Mouse (Mus musculus): ENCODE results near the gene Zfp988. TPM values are rescaled to one million over a fixed set of nuclear protein-coding genes. Genes with fewer than 3 reads are reported as not detected.

Zfp988 gene
- 0.29 TPM for polyA plus RNA-seq (2014; fragmentation: Illumina TruSeq; extraction: RNeasy Lipid Tissue Mini Kit (QIAGEN cat#74804); ENCODE audit: low read depth, low replicate concordance)

DNA sequence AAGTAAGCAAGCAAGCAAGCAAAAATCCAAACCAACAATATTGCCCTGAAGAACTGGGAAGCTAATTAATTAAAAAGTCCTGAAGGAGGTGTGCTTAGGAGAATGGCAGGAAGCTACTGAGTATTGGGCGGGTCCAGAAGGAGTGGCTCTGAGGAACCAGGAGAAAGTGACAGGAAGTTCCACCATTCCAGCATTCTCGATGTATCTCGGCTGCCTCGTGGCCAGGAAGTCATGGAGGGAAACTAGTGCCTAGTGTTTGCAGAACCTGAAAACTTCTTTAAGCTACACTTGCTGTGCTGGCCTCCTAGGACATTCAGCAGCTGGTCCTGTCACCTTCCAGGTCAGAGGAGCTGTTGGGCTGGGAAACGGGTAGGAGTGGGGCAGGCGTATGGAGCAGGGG lies at the start of gene Zfp988:
TSS of gene Zfp988 (plus strand) at position 239 of the 400 bp plus-strand sequence.

DNA sequence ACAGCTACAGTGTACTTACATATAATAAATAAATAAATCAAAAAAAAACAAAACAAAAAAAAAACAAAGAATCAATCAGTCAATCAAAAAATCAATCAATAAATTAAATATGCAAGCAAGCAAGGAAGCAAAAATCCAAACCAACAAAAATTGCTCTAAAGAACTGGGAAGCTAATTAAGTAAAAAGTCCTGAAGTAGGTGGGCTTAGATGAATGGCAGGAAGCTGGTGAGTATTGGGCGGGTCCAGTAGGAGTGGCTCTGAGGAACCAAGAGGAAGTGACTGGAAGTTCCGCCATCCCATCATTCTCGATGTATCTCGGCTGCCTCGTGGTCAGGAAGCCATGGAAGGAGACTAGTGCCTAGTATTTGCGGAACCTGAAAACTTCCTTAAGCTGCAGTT lies 55.5 kb downstream of the Zfp988 start, which contains the start of gene Zfp978:
TSS of gene Zfp978 (plus strand) at position 301 of the 400 bp plus-strand sequence.

Other genes starting within 250 kb of the Zfp988 start
- 53.4 TPM for gene Zfp991, start 173.6 kb upstream of the Zfp988 start, polyA plus RNA-seq (2014; fragmentation: Illumina TruSeq; extraction: RNeasy Lipid Tissue Mini Kit (QIAGEN cat#74804); ENCODE audit: low read depth, low replicate concordance)
- gene Zfp978, start 55.6 kb downstream of the Zfp988 start, polyA plus RNA-seq (2014; fragmentation: Illumina TruSeq; extraction: RNeasy Lipid Tissue Mini Kit (QIAGEN cat#74804); ENCODE audit: low read depth, low replicate concordance): 1.8 TPM
- gene Zfp982, start 186.7 kb downstream of the Zfp988 start, polyA plus RNA-seq (2014; fragmentation: Illumina TruSeq; extraction: RNeasy Lipid Tissue Mini Kit (QIAGEN cat#74804); ENCODE audit: low read depth, low replicate concordance): 82.1 TPM
- 1.2 TPM for gene Gm16503, start 234.5 kb downstream of the Zfp988 start, polyA plus RNA-seq (2014; fragmentation: Illumina TruSeq; extraction: RNeasy Lipid Tissue Mini Kit (QIAGEN cat#74804); ENCODE audit: low read depth, low replicate concordance)
- not detected for gene Zfp985, start 247.6 kb downstream of the Zfp988 start, polyA plus RNA-seq (2014; fragmentation: Illumina TruSeq; extraction: RNeasy Lipid Tissue Mini Kit (QIAGEN cat#74804); ENCODE audit: low read depth, low replicate concordance)